Comparison of ENCODE assay signal across 16 mouse cellular contexts in the genomic region with DNA sequence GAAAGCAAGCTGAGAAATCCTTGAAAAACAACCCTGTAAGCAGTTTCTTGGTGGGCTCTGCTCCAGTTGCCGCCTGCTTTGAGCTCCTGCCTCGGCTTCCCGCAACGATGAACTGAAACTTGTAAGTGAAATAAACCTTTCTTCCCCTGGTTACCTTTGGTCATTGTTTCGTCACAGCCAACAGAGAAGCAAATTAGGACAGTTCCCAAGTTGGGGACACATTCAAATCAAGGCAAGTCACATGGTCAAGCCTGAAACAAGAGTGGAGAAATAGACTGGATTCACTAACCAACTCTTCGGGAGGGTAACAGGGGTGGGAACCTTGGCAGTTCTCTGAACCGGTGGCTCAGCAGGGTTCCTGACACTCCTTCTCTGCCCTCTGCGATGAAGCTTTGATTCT. TPM values are rescaled to one million over a fixed set of nuclear protein-coding genes. Genes with fewer than 3 reads are reported as not detected.
"Had no signal": no experiment of that assay in that cellular context is flagged by ENCODE, and none has a peak within 500 bp of the region (broad histone marks: within the 10 kb centered on the region; RNA-seq: fewer than 3 reads in every experiment).

No protein-coding gene starts in this region.

- H3K27me3 ChIP-seq: midbrain, embryonic 13.5 days; midbrain, embryonic 15.5 days; neural tube, embryonic 12.5 days; stomach, embryonic 15.5 days had no signal

- H3K36me3 ChIP-seq: midbrain, embryonic 13.5 days; midbrain, embryonic 15.5 days; neural tube, embryonic 12.5 days; stomach, embryonic 15.5 days had no signal

- H3K4me1 ChIP-seq: midbrain, embryonic 13.5 days; midbrain, embryonic 15.5 days; neural tube, embryonic 12.5 days; stomach, embryonic 15.5 days had no signal

- H3K4me3 ChIP-seq: midbrain, embryonic 13.5 days; midbrain, embryonic 15.5 days; neural tube, embryonic 12.5 days; stomach, embryonic 15.5 days had no signal

- H3K9me3 ChIP-seq: midbrain, embryonic 13.5 days; midbrain, embryonic 15.5 days; neural tube, embryonic 12.5 days; stomach, embryonic 15.5 days had no signal

- DNase-seq: lung, adult 18-20 months; lung, embryonic 14.5 days; lung, postnatal 10 days; lung, postnatal 4 days; right cerebral cortex, postnatal 14 days; thymus, adult 2 months; thymus, postnatal 25 days; thymus, postnatal 4 days had no signal

- H3K27ac ChIP-seq: midbrain, embryonic 13.5 days; midbrain, embryonic 15.5 days; neural tube, embryonic 12.5 days; stomach, embryonic 15.5 days; stomach, postnatal 0 days had no signal

RNA-seq across cellular contexts. Expression of a gene that starts 38.6 kb away (rescaled TPM):
- total RNA-seq: megakaryocyte-erythroid progenitor cell, adult 5-6 weeks; monocyte, adult 5-6 weeks; neutrophil, adult 5-6 weeks had no signal
